Mouse (Mus musculus): Measurements from ENCODE around the gene Rarb. TPM values are rescaled to one million over a fixed set of nuclear protein-coding genes. Genes with fewer than 3 reads are reported as not detected.

Rarb gene
- total RNA-seq, 2 experiments from 2014 or later: 6.5 to 7.0 TPM

GRCm38 (mm10) chr14:16574925-16575721 lies 243.8 kb downstream of the Rarb start:
- peak; percentile 68 to 70 for DNase-seq

GRCm38 (mm10) chr14:16573475-16574171 lies 245.3 kb downstream of the Rarb start:
- no peak for DNase-seq

GRCm38 (mm10) chr14:16572755-16573340 lies 246.1 kb downstream of the Rarb start:
- no peak for DNase-seq

DNA sequence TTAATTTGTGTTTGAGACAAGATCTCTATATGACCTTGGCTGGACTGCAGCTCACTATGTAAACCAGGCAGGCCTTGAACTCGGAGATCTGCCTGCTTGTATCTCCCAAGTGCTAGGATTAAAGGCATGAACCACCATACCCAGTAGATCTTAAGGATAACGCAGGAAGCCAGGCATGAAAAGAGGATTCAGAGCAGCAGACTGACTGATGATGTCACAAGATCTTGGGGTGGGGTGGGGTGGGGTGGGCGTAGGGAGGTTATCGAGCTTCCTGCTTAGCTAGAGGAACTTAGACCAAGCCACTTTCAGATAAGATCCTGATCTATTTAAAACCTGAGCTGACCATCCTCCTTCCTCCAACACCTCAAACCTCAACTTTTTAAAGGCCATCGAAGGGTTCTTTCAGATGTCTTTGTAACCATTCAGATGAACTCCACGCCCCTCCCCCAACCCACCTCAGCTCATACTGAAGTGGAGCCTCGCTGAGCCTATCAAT lies 249.4 kb downstream of the Rarb start:
- DNase-seq: no peak

GRCm38 (mm10) chr14:16566920-16567319 lies 252.0 kb downstream of the Rarb start:
- DNase-seq: no peak

DNA sequence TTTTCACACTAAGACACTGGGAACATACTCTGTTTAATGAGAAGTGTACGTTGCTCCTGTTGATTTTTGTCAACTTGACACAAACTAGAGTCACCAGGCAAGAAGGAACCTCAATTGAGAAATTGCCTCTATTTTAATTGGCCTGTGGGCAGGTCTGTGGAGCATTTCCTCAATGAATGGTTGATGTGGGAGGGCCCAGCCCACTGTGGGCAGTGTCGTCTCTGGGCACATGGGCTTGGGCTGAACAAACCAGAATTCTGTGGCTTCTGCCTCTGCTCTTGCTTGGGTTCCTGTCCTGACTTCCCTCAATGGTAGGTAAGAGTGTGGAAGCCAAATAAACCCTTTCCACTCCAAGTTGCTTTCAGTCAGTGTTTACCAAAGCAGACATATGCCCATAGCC lies 255.0 kb downstream of the Rarb start:
- no peak for DNase-seq

GRCm38 (mm10) chr14:16561496-16562170 lies 257.3 kb downstream of the Rarb start:
- no peak for DNase-seq

DNA sequence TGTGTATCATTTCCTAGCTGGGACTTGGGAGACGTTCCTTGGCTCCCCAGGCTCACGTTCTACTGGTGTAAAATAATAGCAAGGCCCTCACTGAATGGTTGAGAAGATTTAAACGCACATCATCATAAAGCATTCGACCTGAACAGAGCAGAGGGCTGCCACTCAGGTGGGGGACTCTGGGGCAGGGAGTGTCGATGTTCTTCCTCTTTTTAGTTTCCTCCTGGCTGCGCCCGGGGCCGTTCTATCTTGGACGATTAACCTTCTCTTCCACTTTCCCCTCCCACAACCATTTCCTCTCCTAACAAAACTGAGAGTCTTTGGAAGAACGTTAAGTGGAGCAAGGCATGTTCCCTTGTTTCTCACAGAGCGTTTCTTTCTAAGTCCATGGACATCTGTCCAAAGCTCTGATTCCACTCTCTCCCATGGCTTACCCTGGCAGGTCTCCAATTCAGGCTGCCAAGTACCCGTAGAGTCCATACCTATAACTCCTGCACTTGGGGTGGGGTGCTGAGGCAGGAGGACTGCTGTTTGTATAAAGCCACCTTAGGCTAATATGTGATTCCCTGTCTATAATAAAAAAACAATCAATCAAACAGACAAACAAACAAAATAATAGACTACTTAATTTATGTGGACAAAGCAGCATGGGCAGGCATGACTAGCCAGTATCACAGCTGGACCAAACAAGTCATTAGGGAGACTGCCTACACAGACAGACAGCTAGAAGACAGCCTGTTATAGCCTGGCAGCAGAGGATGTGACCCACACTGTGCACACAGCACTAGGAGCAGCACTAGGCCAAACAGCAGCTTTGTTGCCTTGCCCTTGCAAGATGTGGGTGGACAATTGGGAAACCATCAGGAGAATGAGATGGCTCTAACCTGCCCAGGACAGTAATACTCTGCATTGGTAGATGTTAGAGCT lies 259.4 kb downstream of the Rarb start:
- no peak for DNase-seq

DNA sequence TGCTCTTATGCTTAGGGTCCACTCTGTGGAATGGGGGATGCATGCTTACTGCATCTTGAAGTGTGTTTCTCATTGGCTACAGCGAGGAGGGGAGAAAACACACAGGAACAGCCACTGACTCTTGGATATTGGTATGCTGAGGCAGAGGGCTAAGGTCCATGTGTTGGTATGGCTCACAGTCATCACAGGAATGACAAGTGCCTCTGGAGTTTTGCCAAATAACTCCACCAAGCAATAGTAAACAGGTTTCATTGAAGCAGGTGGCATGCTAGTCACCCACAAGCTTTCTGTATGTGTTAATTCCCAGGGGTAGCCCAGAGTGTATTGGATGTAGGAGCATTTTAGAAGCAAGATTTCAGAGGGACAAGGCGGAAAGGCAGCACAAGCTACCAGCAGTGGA lies 260.9 kb downstream of the Rarb start:
- no peak for DNase-seq

DNA sequence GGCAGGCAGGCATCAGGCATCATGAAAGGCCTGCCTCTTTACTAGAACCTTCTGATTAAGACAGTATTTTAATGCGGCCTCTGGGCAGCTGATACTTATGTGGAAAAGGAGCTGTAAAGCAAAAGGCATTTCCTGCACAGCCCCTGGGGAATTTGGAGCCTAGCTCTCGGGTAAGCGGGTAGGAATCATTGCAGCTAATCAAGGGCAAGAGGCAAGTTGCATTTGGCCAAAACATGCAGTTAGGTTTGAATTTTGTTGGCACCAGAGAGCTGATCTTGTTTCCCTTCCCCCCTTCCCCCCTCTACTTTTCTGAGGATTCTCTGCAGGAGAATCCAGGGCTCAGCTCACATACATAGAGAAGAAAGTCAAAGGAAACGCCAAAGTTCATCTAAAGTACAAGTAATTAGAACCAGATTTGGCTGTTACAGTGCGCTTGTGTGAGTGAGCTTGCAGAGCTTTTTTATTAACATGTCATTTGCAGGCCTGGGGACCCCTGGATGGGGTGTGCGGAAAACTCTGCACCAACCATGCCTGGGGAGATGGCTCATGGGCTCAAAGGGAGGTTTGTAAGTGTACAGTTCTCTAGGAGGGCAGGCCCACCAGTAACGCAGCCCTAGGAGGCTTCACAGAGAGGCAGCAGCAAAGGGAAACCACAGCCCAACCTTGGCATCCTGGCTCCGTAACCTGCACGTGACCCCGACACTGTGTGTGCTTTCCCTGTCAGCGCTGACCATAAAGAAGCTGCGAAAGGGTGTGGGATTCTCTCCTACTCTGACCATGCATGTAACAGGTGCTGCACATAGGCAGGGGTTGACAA lies 264.1 kb downstream of the Rarb start:
- no peak for DNase-seq

- no peak for DNase-seq
Measured at GRCm38 (mm10) chr14:16554319-16554642, 264.7 kb downstream of the Rarb start.

DNA sequence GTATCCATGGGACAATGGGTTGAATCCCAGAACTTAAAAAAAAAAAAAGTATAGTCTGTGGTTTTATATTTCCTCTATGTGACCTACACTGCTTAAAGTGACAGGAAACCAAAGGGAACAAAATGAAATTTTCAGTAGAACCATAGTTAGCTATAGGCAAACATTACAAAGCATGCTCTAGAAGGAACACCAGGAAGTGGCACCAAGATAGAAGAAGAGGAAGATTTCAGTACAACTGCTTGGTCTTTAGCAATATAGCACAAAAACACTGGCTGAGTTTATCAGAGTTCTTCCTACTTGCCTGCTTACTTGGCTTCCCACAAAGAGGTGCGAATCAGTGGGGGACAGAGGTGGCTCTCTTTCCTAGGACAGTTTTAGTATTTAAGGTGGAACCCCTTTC lies 266.7 kb downstream of the Rarb start:
- no peak for DNase-seq

DNA sequence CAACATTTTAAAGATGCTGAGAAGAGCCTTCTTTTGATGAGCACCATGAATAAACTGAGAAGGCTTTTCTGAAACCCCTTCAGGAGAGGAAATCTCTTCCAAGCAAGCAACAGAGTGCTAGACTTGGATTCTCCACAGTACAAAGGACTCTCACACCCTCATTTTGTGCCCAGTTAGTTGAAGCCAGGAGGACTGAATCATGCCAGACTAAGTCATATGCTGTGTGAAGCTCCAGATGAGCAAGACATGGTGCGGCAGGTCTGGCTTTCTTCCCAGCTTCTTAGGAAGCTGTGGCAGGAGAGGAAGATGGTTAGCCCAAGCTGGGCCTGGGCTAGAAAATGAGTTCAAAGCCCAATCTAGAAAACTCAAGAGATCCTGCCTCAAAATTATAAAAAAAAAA lies 267.1 kb downstream of the Rarb start:
- DNase-seq: no peak

GRCm38 (mm10) chr14:16548200-16548576 lies 270.8 kb downstream of the Rarb start:
- DNase-seq: no peak

- DNase-seq: no peak
Measured at GRCm38 (mm10) chr14:16547492-16548199, 271.3 kb downstream of the Rarb start.

DNA sequence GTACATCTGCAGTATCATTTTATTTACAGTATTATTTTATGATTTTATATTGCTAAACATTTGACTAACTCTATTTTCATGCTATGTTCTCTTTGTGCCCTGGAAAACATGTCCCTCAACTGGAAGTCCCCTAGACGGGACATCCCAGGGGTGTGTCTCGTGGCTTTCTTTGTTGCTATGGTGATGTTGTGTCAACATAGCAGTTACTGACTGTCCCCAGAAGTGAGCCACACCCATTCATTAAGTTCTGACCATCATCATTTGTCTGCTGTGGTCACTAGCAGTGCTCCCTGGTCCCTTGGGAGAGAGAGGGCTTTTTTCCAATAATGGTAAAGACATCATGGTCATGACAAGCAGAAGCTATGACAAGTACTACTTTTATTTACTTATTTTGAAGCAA lies 274.0 kb downstream of the Rarb start:
- DNase-seq: no peak

DNA sequence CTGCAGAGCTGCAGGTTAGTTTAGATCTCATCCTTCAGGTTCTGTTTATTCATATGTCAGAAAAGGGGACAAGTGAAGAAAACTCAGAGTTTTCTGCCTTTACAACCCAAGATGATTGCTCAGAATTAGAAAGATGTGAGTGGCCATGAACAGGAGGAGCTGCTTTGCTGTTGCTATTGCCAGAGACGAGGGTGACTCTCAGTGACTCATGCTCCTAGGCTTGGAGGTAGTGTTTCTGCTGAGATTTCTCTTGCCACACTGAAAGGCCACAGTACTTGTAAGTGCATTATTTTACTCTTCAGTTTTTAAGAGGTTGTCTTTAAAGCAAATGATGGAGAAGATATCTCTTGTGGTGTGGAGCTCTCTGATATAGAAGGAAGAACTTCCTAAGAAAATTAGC lies 277.3 kb downstream of the Rarb start:
- DNase-seq: no peak

DNA sequence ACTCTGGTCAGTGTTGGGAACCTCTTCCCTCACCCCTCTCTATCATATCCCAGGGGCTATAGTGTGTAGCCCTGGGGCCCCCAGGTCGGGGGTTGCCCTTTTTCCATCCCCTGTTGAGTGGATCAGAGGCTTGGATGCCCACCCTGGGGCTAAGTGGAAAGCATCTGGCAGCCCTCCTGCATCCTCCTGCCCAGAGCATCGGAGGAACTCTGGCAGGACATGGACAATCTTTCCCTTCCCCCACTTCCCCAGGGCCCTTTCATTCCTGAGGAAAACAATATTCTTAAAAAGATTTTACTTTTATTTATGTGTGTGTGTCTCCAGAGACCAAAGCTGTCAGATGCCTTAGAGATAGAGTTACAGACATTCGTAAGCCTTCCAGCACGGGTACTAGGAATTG lies 281.5 kb downstream of the Rarb start:
- DNase-seq: no peak

DNA sequence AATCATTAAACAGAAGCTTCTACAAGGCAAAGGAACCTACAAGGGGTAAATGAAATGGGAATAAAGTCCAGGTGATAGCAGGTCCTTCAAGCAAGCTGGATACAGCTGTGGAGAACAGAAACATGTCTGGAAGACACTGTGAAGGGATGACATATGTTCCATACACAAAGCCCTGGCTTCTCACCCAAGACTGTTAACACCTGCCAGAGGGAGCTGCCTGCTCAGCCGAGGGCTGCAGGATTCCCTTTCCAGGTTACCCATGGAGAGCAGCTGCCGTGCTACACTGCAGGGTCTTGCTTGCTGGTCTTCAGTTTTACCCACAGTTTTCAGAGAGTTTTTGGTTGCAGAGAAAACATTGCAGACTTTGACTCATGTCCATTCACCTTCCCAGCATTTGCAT lies 290.3 kb downstream of the Rarb start:
- no peak for DNase-seq

GRCm38 (mm10) chr14:16526120-16526519 lies 292.8 kb downstream of the Rarb start:
- no peak for DNase-seq

Measured in layer of hippocampus, postnatal 36 days (tissue).